Mouse (Mus musculus) forebrain, embryonic 16.5 days (tissue): ENCODE measurements around the gene Stra6. TPM values are rescaled to one million over a fixed set of nuclear protein-coding genes. Genes with fewer than 3 reads are reported as not detected.
A peak's percentile ranks its signal among the peaks of the same experiment; 100 is the strongest.

ENCODE experiments used
- ATAC-seq: fragments of 200-750 bp; cut with Nextera tagmentation; 2 replicates; pipeline ENCODE4 v1.8.0; 2017; ENCODE audit warnings: mild to moderate bottlenecking, moderate library complexity
- H3K27ac ChIP-seq: fragments of 300-500 bp; sonication (generic); 2 replicates; pipeline ENCODE4 v1.5.1; 2014; ENCODE audit warnings: low read length, control low read depth
- H3K27me3 ChIP-seq: fragments of 300-500 bp; sonication (generic); replicated peaks from 2 replicates; pipeline ENCODE4 v1.6.1; 2014; ENCODE audit warnings: low read length; ENCODE audit not compliant: control insufficient read depth, insufficient read depth
- H3K36me3 ChIP-seq: fragments of 300-500 bp; sonication (generic); 2 replicates; pipeline ENCODE4 v1.6.1; 2014; ENCODE audit not compliant: control insufficient read depth, insufficient read depth
- H3K4me1 ChIP-seq: fragments of 300-500 bp; sonication (generic); replicated peaks from 2 replicates; pipeline ENCODE4 v1.6.1; 2014; ENCODE audit warnings: low read length; ENCODE audit not compliant: control insufficient read depth, insufficient read depth
- H3K4me2 ChIP-seq: fragments of 300-500 bp; sonication (generic); 2 replicates; pipeline ENCODE4 v1.6.1; 2014; ENCODE audit warnings: mild to moderate bottlenecking, low read length, control low read depth
- H3K4me3 ChIP-seq: fragments of 300-500 bp; sonication (generic); replicated peaks from 2 replicates; pipeline ENCODE4 v1.5.1; 2014; ENCODE audit warnings: mild to moderate bottlenecking, low read length, control low read depth
- H3K9ac ChIP-seq: fragments of 300-500 bp; sonication (generic); replicated peaks from 2 replicates; pipeline ENCODE4 v1.6.1; 2014; ENCODE audit warnings: low read depth, low read length, control low read depth
- H3K9me3 ChIP-seq: fragments of 300-500 bp; sonication (generic); 2 replicates; pipeline ENCODE4 v1.6.1; 2016; ENCODE audit warnings: low read length; ENCODE audit not compliant: control insufficient read depth
- WGBS: fragments of 180-500 bp; shearing (Covaris S2); extraction: QIAGEN DNeasy Blood & Tissue Kit; methylation state at CpG from one replicate; pipeline ENCODE4 v1.1.7; 2014; 5-methylcytosine and 5-hydroxymethylcytosine counted together
- polyA plus RNA-seq: library from polyadenylated mRNA; unstranded; fragments of >200 nt; fragmentation: Nextera tagmentation; extraction: Ambion mirVana; gene quantifications from 2 replicates; pipeline ENCODE4 v1.2.1, GENCODE M21; 2015

Gene Stra6
- polyA plus RNA-seq, 1 experiment from 2014 or later = 11.7 TPM

DNA sequence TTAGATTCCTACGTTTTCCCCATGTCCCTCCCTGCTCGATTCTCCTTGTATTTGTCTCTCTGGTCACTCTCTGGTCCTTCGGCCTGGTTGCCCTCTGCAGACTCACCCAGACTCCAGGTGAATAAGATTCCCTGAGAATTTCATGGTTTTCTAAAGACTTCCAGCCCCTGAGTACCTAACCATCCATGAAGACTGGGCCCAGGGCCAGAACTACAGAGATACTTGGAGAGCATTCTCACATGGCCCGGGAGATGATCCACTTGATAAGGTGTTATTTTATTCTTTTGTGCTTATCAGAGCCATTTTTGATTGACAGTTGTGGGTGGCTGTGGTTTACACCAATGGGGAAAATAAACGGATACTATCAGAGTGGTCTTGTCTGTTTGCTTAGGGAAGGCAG, 31.7 kb upstream of the Stra6 start:
- H3K36me3 ChIP-seq = no peaks in the 10 kb centered on the region
- peaks cover 2% of the 10 kb centered on the region; the same call in 1 of the 2 replicates for H3K4me1 ChIP-seq
- no peak overlapping the region for H3K4me3 ChIP-seq
- no peak overlapping the region for H3K9ac ChIP-seq
- no peaks in the 10 kb centered on the region for H3K9me3 ChIP-seq
- ATAC-seq = no peak
- H3K27ac ChIP-seq = no peak overlapping the region
- no peak overlapping the region for H3K4me2 ChIP-seq
- no peaks in the 10 kb centered on the region for H3K27me3 ChIP-seq
- WGBS = 75% methylated on average over 5 of the region's 5 CpGs

DNA sequence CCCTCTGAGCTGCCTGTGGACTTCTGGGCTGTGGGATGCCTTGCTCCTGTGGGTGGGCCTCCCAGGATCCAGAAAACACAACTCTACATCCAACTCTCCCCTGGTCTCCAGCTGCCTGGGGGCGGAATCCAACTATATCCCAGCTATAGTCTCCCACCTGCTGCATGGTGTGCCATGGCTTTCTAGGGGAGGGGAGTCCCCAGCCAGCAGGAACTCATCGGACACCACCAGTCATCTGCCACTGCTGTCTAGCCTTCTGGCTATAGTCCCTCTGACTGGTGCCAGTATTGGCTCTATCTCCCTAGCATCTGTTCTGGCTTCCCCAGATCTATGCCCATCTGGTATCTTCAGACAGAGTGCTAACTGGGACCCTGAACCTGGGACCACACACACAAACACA, 28.1 kb upstream of the Stra6 start:
- Histone ChIP-seq H3K4me1 (peaks cover 12% of the 10 kb centered on the region), H3K27me3 (no peaks in the 10 kb centered on the region), H3K27ac (no peak overlapping the region), H3K36me3 (no peaks in the 10 kb centered on the region), H3K4me3 (no peak overlapping the region), H3K4me2 (no peak overlapping the region), H3K9me3 (no peaks in the 10 kb centered on the region), H3K9ac (no peak overlapping the region)
- WGBS = 54% methylated on average over 2 of the region's 2 CpGs
- ATAC-seq = peak; percentile 41; the same call in 1 of the 2 replicates

DNA sequence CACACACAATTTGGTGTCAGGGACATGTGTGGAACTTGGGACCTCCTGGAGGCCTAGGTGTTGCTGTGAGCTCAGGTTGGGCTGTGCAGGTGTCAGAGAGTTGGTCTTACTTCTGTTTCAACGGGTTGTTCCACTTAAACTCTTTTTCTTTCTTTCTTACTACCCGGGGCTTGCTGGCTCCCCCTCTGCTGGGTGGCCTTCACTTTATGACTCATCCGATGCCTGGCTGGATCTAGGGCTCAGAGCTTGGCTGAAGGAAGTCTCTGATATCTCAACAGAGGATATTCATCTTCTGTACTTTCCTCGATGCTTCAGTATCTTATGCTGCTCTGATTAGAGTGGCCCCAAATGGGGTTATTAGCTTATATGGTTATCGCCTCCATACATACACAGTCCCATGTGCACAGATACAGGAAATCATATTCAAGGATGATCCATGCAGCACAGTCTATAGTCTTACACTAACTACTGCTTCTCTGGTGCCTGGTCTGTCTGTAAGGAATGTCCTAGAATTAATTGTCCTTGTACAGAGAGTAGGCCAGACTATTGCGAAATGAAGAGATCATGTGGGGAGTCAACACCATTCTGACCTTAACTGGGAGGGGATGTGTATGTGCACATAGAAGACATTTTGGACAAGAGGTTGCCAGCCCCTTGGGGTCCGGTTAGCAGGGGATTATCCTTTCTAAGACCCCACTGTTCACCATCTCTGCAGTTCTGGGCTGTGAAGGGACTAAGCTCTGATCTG, 27.5 kb upstream of the Stra6 start:
- H3K27ac ChIP-seq = no peak overlapping the region
- 72% methylated on average over 7 of the region's 7 CpGs for WGBS
- no peak for ATAC-seq
- no peak overlapping the region for H3K4me3 ChIP-seq
- no peaks in the 10 kb centered on the region for H3K9me3 ChIP-seq
- H3K27me3 ChIP-seq = no peaks in the 10 kb centered on the region
- H3K9ac ChIP-seq = no peak overlapping the region
- no peak overlapping the region for H3K4me2 ChIP-seq
- H3K4me1 ChIP-seq = peaks cover 18% of the 10 kb centered on the region
- H3K36me3 ChIP-seq = no peaks in the 10 kb centered on the region

DNA sequence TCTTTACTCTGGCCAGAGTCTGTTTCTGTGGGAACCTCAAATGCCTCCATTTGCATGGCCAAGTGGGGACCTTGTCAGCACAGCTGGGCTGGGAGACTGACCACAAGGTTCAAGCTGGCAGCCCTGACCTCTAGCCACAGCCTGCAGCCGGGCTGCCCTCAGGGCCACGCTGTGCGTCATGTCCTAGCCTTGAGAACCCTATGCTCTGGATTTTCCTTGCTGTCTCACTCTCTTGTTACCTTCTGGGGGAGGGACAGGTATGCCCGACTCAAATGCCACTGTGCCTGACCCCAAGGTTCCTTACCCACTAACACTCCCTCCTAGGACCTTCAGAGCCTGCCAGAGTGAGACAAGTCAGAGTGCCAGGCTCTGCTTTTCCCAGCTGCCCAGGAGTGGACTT, 26.6 kb upstream of the Stra6 start:
- Histone ChIP-seq H3K9me3 (no peaks in the 10 kb centered on the region), H3K27me3 (no peaks in the 10 kb centered on the region), H3K4me3 (no peak overlapping the region), H3K27ac (no peak overlapping the region), H3K4me2 (no peak overlapping the region), H3K4me1 (peaks cover 26% of the 10 kb centered on the region), H3K36me3 (no peaks in the 10 kb centered on the region), H3K9ac (no peak overlapping the region)
- WGBS = 88% methylated on average over 4 of the region's 4 CpGs
- ATAC-seq = no peak

DNA sequence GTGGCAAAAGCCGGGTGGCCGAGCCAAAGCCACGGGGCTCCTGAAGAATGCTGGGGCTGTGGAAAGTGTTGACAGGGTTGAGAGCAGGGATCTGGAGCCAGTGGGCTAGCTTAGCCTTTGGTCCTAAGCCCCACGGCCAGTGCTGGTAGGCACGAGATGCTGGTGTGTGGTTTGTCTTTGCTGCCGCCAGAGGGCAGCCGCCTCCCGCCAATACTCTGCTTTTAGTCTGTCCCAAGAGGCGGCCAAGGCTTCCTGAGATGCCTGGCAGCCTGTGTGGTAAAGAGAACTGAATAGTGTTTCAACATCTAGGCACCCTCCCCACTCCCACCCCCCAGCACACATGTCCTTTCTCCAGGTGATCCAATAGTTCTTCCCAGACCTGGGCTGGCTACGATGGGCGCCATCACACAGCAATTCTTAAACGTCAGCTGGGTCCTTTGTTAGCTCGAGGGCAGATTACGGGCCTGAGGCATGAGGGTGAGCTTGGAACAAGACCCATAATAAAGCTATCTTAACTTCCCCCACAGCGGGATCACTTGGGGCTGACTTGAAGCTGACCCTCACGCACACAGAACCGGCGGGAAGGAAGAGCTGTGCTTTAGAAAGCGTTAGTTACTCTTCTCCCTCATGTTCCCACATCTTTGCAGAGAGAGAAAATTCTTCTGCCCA, 25.0 kb upstream of the Stra6 start:
- peak; percentile 81 for ATAC-seq
- H3K9ac ChIP-seq = 0 out of 2 replicates have a peak overlapping the region, but pooled peaks have one; percentile 26
- no peaks in the 10 kb centered on the region for H3K36me3 ChIP-seq
- no peak overlapping the region for H3K4me3 ChIP-seq
- no peaks in the 10 kb centered on the region for H3K9me3 ChIP-seq
- peaks cover 42% of the 10 kb centered on the region for H3K4me1 ChIP-seq
- 0 out of 2 replicates have a peak overlapping the region, but pooled peaks have one; percentile 13 for H3K27ac ChIP-seq
- no peak overlapping the region for H3K4me2 ChIP-seq
- H3K27me3 ChIP-seq = no peaks in the 10 kb centered on the region
- 15% methylated on average over 19 of the region's 19 CpGs for WGBS

DNA sequence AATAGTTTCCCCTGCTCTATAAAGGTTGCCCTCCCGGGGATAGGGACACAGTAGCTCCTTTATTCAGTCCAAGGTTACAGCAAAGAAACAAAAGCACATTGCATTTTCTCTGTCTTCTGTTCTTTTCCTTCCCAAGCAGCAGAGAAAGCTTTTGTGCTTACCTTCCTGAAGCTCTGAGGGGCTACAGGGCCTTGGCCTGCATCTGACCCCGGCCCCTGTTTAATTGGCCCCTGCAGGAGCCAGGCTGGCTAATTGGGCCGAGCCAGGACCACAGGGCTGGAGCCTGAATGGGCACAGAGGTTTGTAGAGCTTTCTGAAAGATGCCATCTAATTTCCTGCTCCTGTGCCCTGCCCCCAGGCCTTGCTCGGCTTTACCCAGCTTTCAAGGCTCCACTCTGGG, 22.6 kb upstream of the Stra6 start:
- Histone ChIP-seq H3K4me3 (no peak overlapping the region), H3K36me3 (no peaks in the 10 kb centered on the region), H3K9ac (peak overlapping the region; percentile 23; the same call in 1 of the 2 replicates), H3K9me3 (no peaks in the 10 kb centered on the region), H3K27me3 (no peaks in the 10 kb centered on the region), H3K4me1 (peaks cover 60% of the 10 kb centered on the region), H3K4me2 (no peak overlapping the region), H3K27ac (peak overlapping the region; percentile 71)
- ATAC-seq = peak; percentile 25; the same call in 1 of the 2 replicates
- 6% methylated on average over 4 of the region's 4 CpGs for WGBS

DNA sequence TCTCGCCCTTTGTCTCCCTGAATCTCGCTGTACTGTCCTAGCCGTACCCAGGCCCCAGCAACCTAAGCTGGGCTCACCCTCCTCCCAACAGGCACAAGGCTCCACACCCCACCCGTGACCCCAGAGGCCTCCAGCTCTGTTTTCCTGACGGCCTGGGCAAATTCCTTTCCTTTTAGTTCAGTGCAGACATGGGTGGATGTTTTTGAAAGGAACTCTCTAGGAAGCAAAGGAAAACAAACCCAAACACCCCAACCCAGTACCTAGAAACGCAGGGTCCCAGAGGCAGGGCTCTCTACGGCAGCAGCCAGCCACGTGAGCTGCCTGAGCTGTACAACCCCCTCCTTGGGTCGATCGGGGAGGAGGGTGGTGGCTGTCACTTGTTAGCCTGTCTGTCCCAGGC, 21.2 kb upstream of the Stra6 start:
- no peak for ATAC-seq
- Histone ChIP-seq H3K4me1 (peaks cover 62% of the 10 kb centered on the region), H3K27me3 (no peaks in the 10 kb centered on the region), H3K9ac (0 out of 2 replicates have a peak overlapping the region, but pooled peaks have one; percentile 15), H3K36me3 (no peaks in the 10 kb centered on the region), H3K27ac (peak overlapping the region; percentile 71), H3K4me2 (no peak overlapping the region), H3K9me3 (no peaks in the 10 kb centered on the region), H3K4me3 (no peak overlapping the region)
- 15% methylated on average over 10 of the region's 10 CpGs for WGBS

DNA sequence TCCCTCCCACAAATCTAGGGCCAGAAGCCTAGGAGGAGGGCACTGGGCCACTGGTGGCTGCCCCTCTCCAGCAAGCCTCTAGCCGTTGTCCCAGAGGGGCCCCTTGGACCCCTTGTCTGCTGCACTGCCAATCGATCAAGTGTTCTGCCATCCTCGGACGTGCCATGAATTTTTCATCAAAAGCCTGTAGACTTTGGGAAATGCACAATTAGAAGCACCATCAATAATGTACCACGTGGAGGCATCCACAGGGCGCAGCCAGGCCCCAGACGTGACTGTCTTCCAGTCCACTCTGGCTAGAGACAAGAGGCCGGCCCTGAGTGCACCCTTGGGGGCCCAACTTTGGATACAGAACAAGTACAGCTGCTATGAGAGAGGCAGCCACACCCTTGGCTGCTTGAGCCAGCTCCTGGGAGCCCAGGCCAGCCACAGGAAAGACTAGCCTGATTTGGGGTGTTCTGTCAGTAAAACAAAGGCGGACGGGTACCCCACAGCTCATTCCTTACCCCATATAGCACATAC, 20.0 kb upstream of the Stra6 start:
- 64% methylated on average over 10 of the region's 10 CpGs for WGBS
- H3K27ac ChIP-seq = peak overlapping the region; percentile 27; the same call in 1 of the 2 replicates
- H3K9me3 ChIP-seq = no peaks in the 10 kb centered on the region

DNA sequence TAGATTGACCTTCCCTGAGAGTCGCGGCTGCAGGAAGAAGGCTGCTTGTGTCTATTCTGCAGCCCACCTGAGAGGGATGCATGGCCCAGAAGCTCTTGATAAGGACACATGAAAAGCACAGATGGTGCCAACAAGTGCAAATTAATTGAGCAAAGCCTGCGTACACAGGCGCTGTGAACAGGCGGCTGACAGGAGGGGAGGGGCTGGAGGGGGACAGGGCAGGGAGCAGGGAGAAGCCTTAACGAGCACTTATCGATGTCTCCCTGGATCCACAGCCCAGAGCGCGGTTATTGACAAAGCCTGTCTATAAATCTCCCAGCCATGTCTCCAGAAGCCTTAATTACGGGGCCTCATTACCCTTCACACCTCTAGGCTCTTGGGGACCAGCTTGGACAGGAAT, 18.8 kb upstream of the Stra6 start:
- Histone ChIP-seq H3K36me3 (no peaks in the 10 kb centered on the region), H3K4me1 (peaks cover 78% of the 10 kb centered on the region), H3K27ac (peak overlapping the region; percentile 46), H3K4me3 (no peak overlapping the region), H3K4me2 (no peak overlapping the region), H3K9me3 (no peaks in the 10 kb centered on the region), H3K9ac (peak overlapping the region; percentile 36), H3K27me3 (no peaks in the 10 kb centered on the region)
- ATAC-seq = peak; percentile 27
- WGBS = 13% methylated on average over 10 of the region's 10 CpGs

More for the DNA sequence above, 20.0 kb upstream of the Stra6 start:
- no peak for ATAC-seq
- Histone ChIP-seq H3K4me2 (no peak overlapping the region), H3K36me3 (no peaks in the 10 kb centered on the region), H3K4me3 (no peak overlapping the region), H3K9ac (no peak overlapping the region), H3K4me1 (peaks cover 71% of the 10 kb centered on the region), H3K27me3 (no peaks in the 10 kb centered on the region)
